Mouse (Mus musculus) liver, embryonic 11.5 days (tissue): ENCODE data around the gene Plekhh3. TPM values are rescaled to one million over a fixed set of nuclear protein-coding genes. Genes with fewer than 3 reads are reported as not detected.

Experiments
- ATAC-seq: fragments of 200-750 bp; cut with Nextera tagmentation; replicated peaks from 2 replicates; pipeline ENCODE4 v1.8.0; 2017; ENCODE audit warnings: moderate number of reproducible peaks, mild to moderate bottlenecking, moderate TSS enrichment, moderate library complexity; ENCODE audit not compliant: low FRiP score
- DNase-seq: peaks from one replicate; pipeline ENCODE4 v3.0.0-alpha.2; 2017; ENCODE audit warnings: low spot score
- H3K27ac ChIP-seq: fragments of 300-500 bp; sonication (generic); 2 replicates; pipeline ENCODE4 v1.5.1; 2014; ENCODE audit warnings: mild to moderate bottlenecking, low read depth, low read length, control low read depth
- H3K27me3 ChIP-seq: fragments of 300-500 bp; sonication (generic); replicated peaks from 2 replicates; pipeline ENCODE4 v1.6.1; 2014; ENCODE audit warnings: low read length, mixed read lengths; ENCODE audit not compliant: control insufficient read depth, insufficient read depth
- H3K36me3 ChIP-seq: fragments of 300-500 bp; sonication (generic); 2 replicates; pipeline ENCODE4 v1.6.1; 2014; ENCODE audit warnings: mild to moderate bottlenecking, low read length, moderate library complexity, mixed read lengths; ENCODE audit not compliant: control insufficient read depth, insufficient read depth
- H3K4me1 ChIP-seq: fragments of 300-500 bp; sonication (generic); replicated peaks from 2 replicates; pipeline ENCODE4 v1.6.1; 2014; ENCODE audit warnings: low read length, mixed read lengths; ENCODE audit not compliant: control insufficient read depth, insufficient read depth
- H3K4me2 ChIP-seq: fragments of 300-500 bp; sonication (generic); 2 replicates; pipeline ENCODE4 v1.6.1; 2014; ENCODE audit warnings: mild to moderate bottlenecking, control low read depth, moderate library complexity
- H3K4me3 ChIP-seq: fragments of 300-500 bp; sonication (generic); 2 replicates; pipeline ENCODE4 v1.5.1; 2014; ENCODE audit warnings: low read depth, low read length, control low read depth
- H3K9ac ChIP-seq: fragments of 300-500 bp; sonication (generic); 2 replicates; pipeline ENCODE4 v1.6.1; 2014; ENCODE audit warnings: low read depth, low read length, control low read depth
- H3K9me3 ChIP-seq: fragments of 300-500 bp; sonication (generic); 2 replicates; pipeline ENCODE4 v1.6.1; 2016; ENCODE audit warnings: low read length, inconsistent platforms, mixed read lengths; ENCODE audit not compliant: control insufficient read depth
- WGBS: fragments of 180-500 bp; shearing (Covaris S2); extraction: QIAGEN DNeasy Blood & Tissue Kit; methylation state at CpG from one replicate; pipeline ENCODE4 v1.1.7; 2014; 5-methylcytosine and 5-hydroxymethylcytosine counted together
- polyA plus RNA-seq: library from polyadenylated mRNA; unstranded; fragments of >200 nt; fragmentation: Nextera tagmentation; extraction: Ambion mirVana; gene quantifications from 2 replicates; pipeline ENCODE4 v1.2.1, GENCODE M21; 2014

Plekhh3 gene
- polyA plus RNA-seq, result 3.4 and 3.8 TPM in 2 replicates

GRCm38 (mm10) chr11:101170811-101171610, at the start of gene Plekhh3:
Gene Plekhh3, minus strand, starts transcription at chr11:101171351.
- Histone ChIP-seq H3K27ac (peak within 1 kb of the TSS; percentile 68), H3K36me3 (peaks cover 7% of the 10 kb centered on the region), H3K9ac (peak within 1 kb of the TSS; percentile 47), H3K4me1 (peaks cover 50% of the 10 kb centered on the region), H3K9me3 (no peaks in the 10 kb centered on the region), H3K27me3 (peaks cover 99% of the 10 kb centered on the region), H3K4me3 (peak within 1 kb of the TSS; percentile 61), H3K4me2 (peak within 1 kb of the TSS; percentile 88)
- ATAC-seq (peak; percentile 89), DNase-seq (peak; percentile 86)
- WGBS, result under 1% methylated on average over 49 of the region's 50 CpGs

- WGBS, result 43% methylated on average over 2 of the region's 2 CpGs
- H3K27ac ChIP-seq, result no peak overlapping the region
- H3K9me3 ChIP-seq, result no peaks in the 10 kb centered on the region
- H3K4me1 ChIP-seq, result 0 out of 2 replicates have a peak, but pooled peaks cover 4% of the 10 kb centered on the region
- no peak overlapping the region for H3K4me3 ChIP-seq
- H3K27me3 ChIP-seq, result no peaks in the 10 kb centered on the region
- no peaks in the 10 kb centered on the region for H3K36me3 ChIP-seq
- no peak overlapping the region for H3K4me2 ChIP-seq
- DNase-seq, result no peak
- no peak overlapping the region for H3K9ac ChIP-seq
- ATAC-seq, result no peak
These were observed 49.7 kb upstream of the Plekhh3 start for GRCm38 (mm10) chr11:101220853-101221252.

- no peaks in the 10 kb centered on the region for H3K27me3 ChIP-seq
- H3K36me3 ChIP-seq, result no peaks in the 10 kb centered on the region
- 66% methylated on average over 10 of the region's 10 CpGs for WGBS
- H3K9me3 ChIP-seq, result no peaks in the 10 kb centered on the region
- no peak overlapping the region for H3K27ac ChIP-seq
- no peak overlapping the region for H3K9ac ChIP-seq
- no peak overlapping the region for H3K4me2 ChIP-seq
- H3K4me3 ChIP-seq, result no peak overlapping the region
- DNase-seq, result no peak
- H3K4me1 ChIP-seq, result no peaks in the 10 kb centered on the region
- ATAC-seq, result no peak
These were observed 47.4 kb upstream of the Plekhh3 start for GRCm38 (mm10) chr11:101218436-101219055.

GRCm38 (mm10) chr11:101216936-101217335, 45.8 kb upstream of the Plekhh3 start:
- Histone ChIP-seq H3K4me1 (no peaks in the 10 kb centered on the region), H3K27ac (no peak overlapping the region), H3K9ac (no peak overlapping the region), H3K9me3 (no peaks in the 10 kb centered on the region), H3K36me3 (peaks cover 4% of the 10 kb centered on the region; the same call in 1 of the 2 replicates), H3K4me3 (no peak overlapping the region), H3K4me2 (no peak overlapping the region), H3K27me3 (no peaks in the 10 kb centered on the region)
- 90% methylated on average over 5 of the region's 5 CpGs for WGBS
- DNase-seq (no peak), ATAC-seq (no peak)

- peaks cover 6% of the 10 kb centered on the region for H3K36me3 ChIP-seq
- ATAC-seq, result no peak
These were observed 40.8 kb upstream of the Plekhh3 start for GRCm38 (mm10) chr11:101211970-101212369.

GRCm38 (mm10) chr11:101200986-101201385, 29.8 kb upstream of the Plekhh3 start:
- no peaks in the 10 kb centered on the region for H3K27me3 ChIP-seq
- no peak overlapping the region for H3K9ac ChIP-seq
- no peak overlapping the region for H3K27ac ChIP-seq
- ATAC-seq (0 out of 2 replicates have a peak, but pooled peaks have one; percentile 45), DNase-seq (no peak)
- WGBS, result 43% methylated on average over 7 of the region's 7 CpGs
- 0 out of 2 replicates have a peak, but pooled peaks cover 3% of the 10 kb centered on the region for H3K4me1 ChIP-seq
- no peaks in the 10 kb centered on the region for H3K9me3 ChIP-seq
- H3K4me2 ChIP-seq, result no peak overlapping the region
- H3K4me3 ChIP-seq, result no peak overlapping the region
- H3K36me3 ChIP-seq, result peaks cover 4% of the 10 kb centered on the region

More at GRCm38 (mm10) chr11:101211970-101212369, 40.8 kb upstream of the Plekhh3 start:
- H3K27me3 ChIP-seq, result no peaks in the 10 kb centered on the region
- no peak overlapping the region for H3K4me2 ChIP-seq
- no peak overlapping the region for H3K9ac ChIP-seq
- no peaks in the 10 kb centered on the region for H3K9me3 ChIP-seq
- H3K4me1 ChIP-seq, result no peaks in the 10 kb centered on the region
- 47% methylated on average over 3 of the region's 3 CpGs for WGBS
- no peak overlapping the region for H3K4me3 ChIP-seq
- no peak for DNase-seq
- no peak overlapping the region for H3K27ac ChIP-seq

GRCm38 (mm10) chr11:101199555-101199954, 28.4 kb upstream of the Plekhh3 start:
- H3K4me3 ChIP-seq, result no peak overlapping the region
- no peaks in the 10 kb centered on the region for H3K27me3 ChIP-seq
- H3K27ac ChIP-seq, result 0 out of 2 replicates have a peak overlapping the region, but pooled peaks have one; percentile 13
- DNase-seq (no peak), ATAC-seq (peak; percentile 75)
- 77% methylated on average over 3 of the region's 3 CpGs for WGBS
- peaks cover 4% of the 10 kb centered on the region for H3K36me3 ChIP-seq
- 0 out of 2 replicates have a peak, but pooled peaks cover 3% of the 10 kb centered on the region for H3K4me1 ChIP-seq
- H3K4me2 ChIP-seq, result no peak overlapping the region
- no peaks in the 10 kb centered on the region for H3K9me3 ChIP-seq
- no peak overlapping the region for H3K9ac ChIP-seq

- Histone ChIP-seq H3K4me3 (no peak overlapping the region), H3K27ac (no peak overlapping the region), H3K27me3 (no peaks in the 10 kb centered on the region), H3K4me1 (peaks cover 9% of the 10 kb centered on the region), H3K9ac (no peak overlapping the region), H3K4me2 (no peak overlapping the region), H3K36me3 (peaks cover 4% of the 10 kb centered on the region), H3K9me3 (no peaks in the 10 kb centered on the region)
- ATAC-seq (no peak), DNase-seq (no peak)
- WGBS, result 88% methylated on average over 8 of the region's 8 CpGs
These were observed 25.0 kb upstream of the Plekhh3 start for GRCm38 (mm10) chr11:101196175-101196574.
